Mouse (Mus musculus) limb, embryonic 12.5 days (tissue): ENCODE data around the gene Ftl1. TPM values are rescaled to one million over a fixed set of nuclear protein-coding genes. Genes with fewer than 3 reads are reported as not detected.
"Not testable (repeated sequence)": the region's sequence is repeated elsewhere in the genome, so short reads cannot be mapped to it uniquely, and the experiment has no call there.

Source experiments
- ATAC-seq: fragments of 200-750 bp; cut with Nextera tagmentation; 2 replicates; pipeline ENCODE4 v1.8.0; 2017; ENCODE audit warnings: low read depth, moderate TSS enrichment; ENCODE audit not compliant: insufficient number of reproducible peaks, insufficient read depth, low FRiP score, low TSS enrichment
- H3K27ac ChIP-seq: fragments of 300-500 bp; sonication (generic); 2 replicates; pipeline ENCODE4 v1.5.1; 2016; ENCODE audit warnings: mild to moderate bottlenecking, moderate library complexity
- H3K27me3 ChIP-seq: fragments of 300-500 bp; sonication (generic); 2 replicates; pipeline ENCODE4 v1.6.1; 2016; ENCODE audit warnings: mild to moderate bottlenecking, moderate library complexity
- H3K36me3 ChIP-seq: fragments of 300-500 bp; sonication (generic); 2 replicates; pipeline ENCODE4 v1.6.1; 2016; ENCODE audit warnings: mild to moderate bottlenecking, moderate library complexity
- H3K4me1 ChIP-seq: fragments of 300-500 bp; sonication (generic); replicated peaks from 2 replicates; pipeline ENCODE4 v1.6.1; 2016
- H3K4me2 ChIP-seq: fragments of 300-500 bp; sonication (generic); 2 replicates; pipeline ENCODE4 v1.6.1; 2016; ENCODE audit warnings: mild to moderate bottlenecking, moderate library complexity
- H3K4me3 ChIP-seq: fragments of 300-500 bp; sonication (generic); replicated peaks from 2 replicates; pipeline ENCODE4 v1.5.1; 2016; ENCODE audit warnings: mild to moderate bottlenecking
- H3K9ac ChIP-seq: fragments of 300-500 bp; sonication (generic); replicated peaks from 2 replicates; pipeline ENCODE4 v1.6.1; 2016; ENCODE audit warnings: mild to moderate bottlenecking, moderate library complexity
- H3K9me3 ChIP-seq: fragments of 300-500 bp; sonication (generic); 2 replicates; pipeline ENCODE4 v1.6.1; 2016; ENCODE audit warnings: mild to moderate bottlenecking, moderate library complexity
- WGBS: fragments of 180-500 bp; shearing (Covaris S2); methylation state at CpG from one replicate; pipeline ENCODE4 v1.1.7; 2016; 5-methylcytosine and 5-hydroxymethylcytosine counted together
- polyA plus RNA-seq: library from polyadenylated mRNA; unstranded; fragments of >200 nt; fragmentation: Nextera tagmentation; extraction: Ambion mirVana; gene quantifications from 2 replicates; pipeline ENCODE4 v1.2.1, GENCODE M21; 2016

Ftl1 gene
- polyA plus RNA-seq, 1 experiment from 2014 or later = 4,953 TPM

GRCm38 (mm10) chr7:45488293-45489204 lies 28.9 kb upstream of the Ftl1 start, which contains the start of gene Dhdh:
Gene Dhdh, minus strand, starts transcription at chr7:45488805.
- Histone ChIP-seq H3K4me1 (peaks cover 27% of the 10 kb centered on the region), H3K36me3 (peaks cover 17% of the 10 kb centered on the region), H3K27ac (peak within 1 kb of the TSS; percentile 74), H3K4me3 (peak within 1 kb of the TSS; percentile 44), H3K27me3 (no peaks in the 10 kb centered on the region), H3K9ac (peak within 1 kb of the TSS; percentile 61), H3K4me2 (peak within 1 kb of the TSS; percentile 73), H3K9me3 (no peaks in the 10 kb centered on the region)
- 10% methylated on average over 38 of the region's 38 CpGs for WGBS
- ATAC-seq = peak; percentile 38

DNA sequence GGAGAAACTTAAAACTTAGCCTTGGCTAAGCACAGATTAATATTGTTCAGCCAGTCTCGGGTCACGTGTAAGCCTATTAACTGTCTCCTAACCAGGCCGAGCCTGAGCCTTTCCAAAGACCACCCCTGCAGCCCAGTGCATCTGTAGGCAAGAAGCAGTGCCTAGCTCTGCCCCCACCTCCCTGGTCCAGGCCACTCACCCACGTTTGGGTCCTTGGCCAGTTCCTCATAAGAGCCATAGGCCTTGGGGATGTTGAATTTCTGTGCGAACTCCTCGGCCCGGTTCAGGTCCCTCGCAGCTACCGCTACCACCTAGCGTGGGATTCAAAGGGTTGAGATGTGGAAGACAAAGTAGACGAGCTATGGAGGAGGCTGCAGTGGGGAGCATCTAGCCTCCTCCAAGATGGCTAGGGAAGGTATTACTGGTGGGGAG lies 28.2 kb upstream of the Ftl1 start:
- peak; percentile 64; the same call in 1 of the 2 replicates for ATAC-seq

GRCm38 (mm10) chr7:45486761-45487415 lies 27.2 kb upstream of the Ftl1 start, which contains the start of gene Gm45808:
Gene Gm45808, minus strand, starts transcription at chr7:45486811.
- Histone ChIP-seq H3K27ac (peak within 1 kb of the TSS; percentile 74; the same call in 1 of the 2 replicates), H3K27me3 (no peaks in the 10 kb centered on the region), H3K9ac (no peak within 1 kb of the TSS), H3K36me3 (peaks cover under 1% of the 10 kb centered on the region; the same call in 1 of the 2 replicates), H3K4me1 (peaks cover 27% of the 10 kb centered on the region), H3K9me3 (no peaks in the 10 kb centered on the region), H3K4me2 (no peak within 1 kb of the TSS), H3K4me3 (no peak within 1 kb of the TSS; the same call in 1 of the 2 replicates)
- 81% methylated on average over 12 of the region's 12 CpGs for WGBS
- ATAC-seq = no peak

More for the DNA sequence above, 28.2 kb upstream of the Ftl1 start:
- Histone ChIP-seq H3K4me2 (peak overlapping the region; percentile 73), H3K36me3 (peaks cover 10% of the 10 kb centered on the region), H3K4me1 (peaks cover 27% of the 10 kb centered on the region), H3K27me3 (no peaks in the 10 kb centered on the region), H3K4me3 (peak overlapping the region; percentile 44), H3K9ac (peak overlapping the region; percentile 61; the same call in 1 of the 2 replicates), H3K27ac (peak overlapping the region; percentile 74), H3K9me3 (no peaks in the 10 kb centered on the region)
- WGBS = 27% methylated on average over 11 of the region's 11 CpGs

GRCm38 (mm10) chr7:45486158-45486557 lies 26.5 kb upstream of the Ftl1 start:
- ATAC-seq = no peak
- Histone ChIP-seq H3K9me3 (no peaks in the 10 kb centered on the region), H3K27ac (no peak overlapping the region), H3K4me3 (no peak overlapping the region), H3K36me3 (no peaks in the 10 kb centered on the region), H3K27me3 (no peaks in the 10 kb centered on the region), H3K4me2 (no peak overlapping the region), H3K4me1 (peaks cover 27% of the 10 kb centered on the region), H3K9ac (no peak overlapping the region)
- WGBS = 80% methylated on average over 7 of the region's 7 CpGs

DNA sequence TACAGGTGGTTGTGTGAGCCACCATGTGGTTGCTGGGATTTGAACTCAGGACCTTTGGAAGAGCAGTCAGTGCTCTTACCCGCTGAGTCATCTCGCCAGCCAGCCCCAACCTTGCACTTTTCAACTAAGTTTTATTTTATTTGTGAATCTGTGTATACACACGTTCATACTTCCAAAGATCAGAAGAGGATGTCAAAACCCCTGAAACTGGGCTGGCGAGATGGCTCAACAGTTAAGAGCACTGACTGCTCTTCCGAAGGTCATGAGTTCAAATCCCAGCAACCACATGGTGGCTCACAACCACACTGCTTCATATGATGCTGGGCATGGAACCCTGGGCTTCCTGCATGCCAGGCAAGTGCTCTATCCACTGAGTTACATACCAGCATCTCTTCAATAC lies 25.3 kb upstream of the Ftl1 start:
- H3K27me3 ChIP-seq, H3K4me2 ChIP-seq, H3K9me3 ChIP-seq, H3K9ac ChIP-seq, H3K4me3 ChIP-seq, H3K36me3 ChIP-seq, ATAC-seq, H3K27ac ChIP-seq: not testable (repeated sequence)
- peaks cover 17% of the 10 kb centered on the region; the same call in 1 of the 2 replicates for H3K4me1 ChIP-seq
- 91% methylated on average over 5 of the region's 5 CpGs for WGBS

DNA sequence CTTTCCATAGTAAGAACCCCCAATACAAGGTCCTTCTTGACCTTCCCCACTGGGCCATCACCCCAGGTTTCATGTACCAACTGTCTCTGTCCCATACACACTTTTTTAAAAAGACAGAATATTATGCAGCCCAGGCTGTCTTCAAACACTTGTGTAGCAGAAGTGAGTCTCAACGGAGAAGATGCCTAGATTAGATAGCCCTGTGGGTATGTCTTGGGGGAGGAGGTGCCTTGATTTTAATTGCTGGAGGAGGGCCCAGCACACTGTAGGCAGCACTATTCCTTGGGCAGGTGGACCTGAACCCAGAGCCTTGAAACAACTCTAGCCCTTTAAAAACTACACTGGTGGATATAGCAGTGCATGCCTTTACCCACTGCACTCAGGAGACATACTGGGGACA lies 22.5 kb upstream of the Ftl1 start:
- WGBS = 92% methylated on average over 1 of the region's 1 CpGs
- H3K27ac ChIP-seq = no peak overlapping the region
- no peak overlapping the region for H3K4me2 ChIP-seq
- H3K27me3 ChIP-seq = no peaks in the 10 kb centered on the region
- no peak for ATAC-seq
- no peaks in the 10 kb centered on the region for H3K36me3 ChIP-seq
- no peak overlapping the region for H3K4me3 ChIP-seq
- no peak overlapping the region for H3K9ac ChIP-seq
- no peaks in the 10 kb centered on the region for H3K4me1 ChIP-seq
- H3K9me3 ChIP-seq = no peaks in the 10 kb centered on the region

DNA sequence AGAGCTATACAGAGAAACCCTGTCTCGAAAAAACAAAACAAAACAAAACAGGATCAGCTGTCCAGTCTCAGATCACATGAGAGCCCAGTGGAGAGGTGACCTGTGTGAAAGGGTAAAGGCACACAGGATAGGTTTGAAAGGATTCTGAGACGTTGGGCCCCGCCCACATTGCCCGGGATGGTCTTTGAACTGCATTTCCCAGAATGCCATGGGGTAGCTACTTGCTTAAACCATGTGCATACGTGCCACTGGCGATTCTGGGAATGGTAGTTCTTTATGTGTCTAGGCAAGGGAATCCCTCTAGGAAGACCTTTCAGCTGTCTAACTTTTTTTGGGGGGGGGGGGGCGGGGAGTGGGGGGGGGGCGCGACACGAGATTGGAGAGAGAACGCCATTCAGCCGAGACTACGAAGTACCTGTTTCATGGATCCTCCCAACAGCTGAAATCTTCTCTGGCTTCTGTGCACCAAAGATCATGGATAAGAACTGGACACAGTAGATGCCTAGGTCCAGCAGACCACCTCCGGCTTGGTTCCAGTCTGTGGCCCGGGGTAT lies 21.8 kb upstream of the Ftl1 start, which contains the start of gene Tulp2:
TSS of gene Tulp2 (plus strand) at position 504 of the 554 bp plus-strand sequence.
- Histone ChIP-seq H3K4me2 (no peak within 1 kb of the TSS), H3K4me3 (no peak within 1 kb of the TSS), H3K9ac (no peak within 1 kb of the TSS), H3K36me3 (no peaks in the 10 kb centered on the region), H3K4me1 (no peaks in the 10 kb centered on the region), H3K27me3 (no peaks in the 10 kb centered on the region), H3K9me3 (no peaks in the 10 kb centered on the region), H3K27ac (no peak within 1 kb of the TSS)
- ATAC-seq = peak; percentile 78
- WGBS = 55% methylated on average over 14 of the region's 15 CpGs

GRCm38 (mm10) chr7:45480310-45480709 lies 20.6 kb upstream of the Ftl1 start:
- 84% methylated on average over 3 of the region's 4 CpGs for WGBS
- not testable (repeated sequence) for H3K4me1 ChIP-seq, H3K27ac ChIP-seq, H3K9me3 ChIP-seq, H3K36me3 ChIP-seq, H3K4me3 ChIP-seq, H3K27me3 ChIP-seq, ATAC-seq, H3K4me2 ChIP-seq, H3K9ac ChIP-seq

- no peaks in the 10 kb centered on the region for H3K4me1 ChIP-seq
- no peak overlapping the region for H3K27ac ChIP-seq
- H3K4me3 ChIP-seq = no peak overlapping the region
- no peaks in the 10 kb centered on the region for H3K27me3 ChIP-seq
- no peak for ATAC-seq
- no peak overlapping the region for H3K4me2 ChIP-seq
- 91% methylated on average over 7 of the region's 7 CpGs for WGBS
- no peaks in the 10 kb centered on the region for H3K9me3 ChIP-seq
- no peaks in the 10 kb centered on the region for H3K36me3 ChIP-seq
- no peak overlapping the region for H3K9ac ChIP-seq
Measured at GRCm38 (mm10) chr7:45478774-45479173, 19.1 kb upstream of the Ftl1 start.

GRCm38 (mm10) chr7:45477003-45477402 lies 17.3 kb upstream of the Ftl1 start:
- Histone ChIP-seq H3K4me2 (no peak overlapping the region), H3K9me3 (no peaks in the 10 kb centered on the region), H3K27ac (0 out of 2 replicates have a peak overlapping the region, but pooled peaks have one; percentile 17), H3K4me3 (no peak overlapping the region), H3K9ac (no peak overlapping the region), H3K27me3 (no peaks in the 10 kb centered on the region), H3K4me1 (no peaks in the 10 kb centered on the region), H3K36me3 (no peaks in the 10 kb centered on the region)
- 15% methylated on average over 3 of the region's 3 CpGs for WGBS
- ATAC-seq = no peak

- ATAC-seq = no peak
- Histone ChIP-seq H3K36me3 (no peaks in the 10 kb centered on the region), H3K27me3 (no peaks in the 10 kb centered on the region), H3K4me1 (no peaks in the 10 kb centered on the region), H3K4me2 (no peak overlapping the region), H3K9me3 (no peaks in the 10 kb centered on the region), H3K4me3 (no peak overlapping the region), H3K9ac (no peak overlapping the region), H3K27ac (no peak overlapping the region)
- 67% methylated on average over 1 of the region's 1 CpGs for WGBS
Measured at GRCm38 (mm10) chr7:45476453-45476852, 16.8 kb upstream of the Ftl1 start.
